Mouse (Mus musculus) neural tube, embryonic 10.5 days (tissue): ENCODE measurements at regions not wholly inside any gene's neighbourhood (a gene's known extent, or its start where the extent isn't known, plus 50 kb on each side); places are given as distances from the start of the nearest gene placed in this dataset.

Experiments used
- DNase-seq: peaks from one replicate; pipeline ENCODE4 v3.0.0-alpha.2; 2017; ENCODE audit warnings: low spot score; ENCODE audit errors: extremely low spot score

- DNase-seq: no peak
Observed at GRCm38 (mm10) chr1:184606541-184606940, 125.9 kb downstream of the Hlx start.

GRCm38 (mm10) chr1:184605666-184606065 lies 126.8 kb downstream of the Hlx start:
- no peak for DNase-seq

- no peak for DNase-seq
Observed at GRCm38 (mm10) chr1:184603136-184603535, 129.3 kb downstream of the Hlx start.

- no peak for DNase-seq
Observed at GRCm38 (mm10) chr1:184595449-184595848, 137.0 kb downstream of the Hlx start.

- no peak for DNase-seq
Observed at GRCm38 (mm10) chr1:184590634-184591033, 141.8 kb downstream of the Hlx start.

GRCm38 (mm10) chr1:184589277-184589676 lies 143.1 kb downstream of the Hlx start:
- DNase-seq: no peak

GRCm38 (mm10) chr1:184584505-184584874 lies 147.9 kb downstream of the Hlx start:
- no peak for DNase-seq

- no peak for DNase-seq
Observed at GRCm38 (mm10) chr1:184583751-184584504, 148.5 kb downstream of the Hlx start.

- DNase-seq: no peak
Observed at GRCm38 (mm10) chr1:184579475-184579874, 152.9 kb downstream of the Hlx start.

- no peak for DNase-seq
Observed at GRCm38 (mm10) chr1:184576527-184576926, 155.9 kb downstream of the Hlx start.

GRCm38 (mm10) chr1:184573325-184573724 lies 159.1 kb downstream of the Hlx start:
- DNase-seq: no peak

GRCm38 (mm10) chr1:184570681-184571080 lies 161.7 kb downstream of the Hlx start:
- DNase-seq: no peak

GRCm38 (mm10) chr1:184562926-184563325 lies 169.5 kb downstream of the Hlx start:
- no peak for DNase-seq

- DNase-seq: no peak
Observed at GRCm38 (mm10) chr1:184562239-184562638, 170.2 kb downstream of the Hlx start.

- DNase-seq: no peak
Observed at GRCm38 (mm10) chr1:184559543-184559942, 172.9 kb downstream of the Hlx start.

GRCm38 (mm10) chr1:184553791-184554190 lies 178.6 kb downstream of the Hlx start:
- DNase-seq: no peak

GRCm38 (mm10) chr1:184550491-184550890 lies 181.9 kb downstream of the Hlx start:
- no peak for DNase-seq

GRCm38 (mm10) chr1:184547650-184548235 lies 184.7 kb downstream of the Hlx start:
- DNase-seq: no peak

GRCm38 (mm10) chr1:184546140-184546661 lies 186.2 kb downstream of the Hlx start:
- DNase-seq: no peak

GRCm38 (mm10) chr1:184545111-184545510 lies 187.3 kb downstream of the Hlx start:
- DNase-seq: no peak

- DNase-seq: no peak
Observed at GRCm38 (mm10) chr1:184542321-184543115, 189.9 kb downstream of the Hlx start.

- DNase-seq: no peak
Observed at GRCm38 (mm10) chr1:184539818-184540217, 192.6 kb downstream of the Hlx start.
